Mouse (Mus musculus) frontal cortex, postnatal 14 days (tissue): ENCODE measurements around the gene Aldh3b2.

Experiments
- DNase-seq, 2 experiments: peaks; one replicate each; pipeline ENCODE4 v3.0.0; 2022; ENCODE audit warnings: low spot score in 2 of 2

Gene Aldh3b2

DNA sequence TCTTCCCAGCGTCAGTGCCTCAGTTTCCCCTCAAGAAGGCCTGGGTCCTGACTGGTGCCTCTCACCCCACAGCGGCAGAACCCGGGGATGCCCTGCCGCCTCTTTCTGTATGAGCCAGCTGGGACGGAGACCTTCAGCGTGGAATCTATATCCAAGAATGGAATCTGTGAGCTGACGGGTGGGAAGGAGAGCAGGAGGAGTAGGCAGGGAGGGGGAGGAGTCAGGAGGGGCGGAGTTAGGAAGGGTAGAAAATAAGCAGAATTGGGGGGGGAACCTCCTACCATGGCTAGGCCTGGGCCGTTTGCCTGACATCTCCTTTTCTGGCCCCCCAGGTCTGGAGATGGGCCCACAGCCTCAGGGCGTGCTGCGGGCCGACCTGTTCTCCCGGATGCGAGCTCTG, 15.9 kb downstream of the Aldh3b2 start:
- DNase-seq: no peak

DNA sequence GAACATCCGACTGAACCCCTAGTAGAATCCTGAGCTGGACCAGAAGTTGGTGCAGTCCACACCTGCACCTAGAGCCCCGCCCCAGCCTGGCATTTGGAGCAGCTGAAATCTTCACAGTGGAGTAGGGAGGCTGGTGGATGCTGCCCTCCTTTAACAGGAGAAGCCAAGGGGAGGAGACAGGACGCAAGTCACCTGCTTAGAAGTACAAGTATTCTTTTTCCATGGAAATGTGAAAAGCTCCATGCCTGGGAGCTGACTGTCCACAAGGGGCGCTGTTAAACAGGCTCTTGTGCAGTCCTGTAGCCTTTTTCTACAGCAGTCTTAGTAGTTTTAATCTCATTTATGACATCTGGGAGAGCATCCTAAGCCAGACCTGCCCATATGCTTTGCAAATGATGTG, 16.6 kb downstream of the Aldh3b2 start:
- no peak for DNase-seq

DNA sequence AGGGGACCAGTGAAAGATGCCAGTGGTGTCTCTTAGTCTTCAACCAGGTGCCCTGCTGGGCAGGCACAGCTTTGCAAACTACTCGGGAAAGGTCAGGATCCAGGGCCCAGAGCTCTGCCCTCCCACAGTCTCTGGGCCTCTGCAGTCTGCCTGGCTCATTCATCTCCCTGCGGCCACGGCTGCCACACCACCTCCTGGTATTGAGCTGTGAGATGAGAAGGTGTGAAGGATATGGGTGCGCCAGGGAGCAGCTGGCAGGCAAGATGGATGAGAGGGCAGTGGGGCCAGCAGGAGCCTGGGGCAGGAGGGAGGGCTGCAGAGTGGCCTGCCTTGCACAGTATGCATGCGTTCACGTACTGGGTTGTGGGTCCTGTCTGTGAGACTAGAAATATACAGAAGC, 18.7 kb downstream of the Aldh3b2 start:
- no peak for DNase-seq

DNA sequence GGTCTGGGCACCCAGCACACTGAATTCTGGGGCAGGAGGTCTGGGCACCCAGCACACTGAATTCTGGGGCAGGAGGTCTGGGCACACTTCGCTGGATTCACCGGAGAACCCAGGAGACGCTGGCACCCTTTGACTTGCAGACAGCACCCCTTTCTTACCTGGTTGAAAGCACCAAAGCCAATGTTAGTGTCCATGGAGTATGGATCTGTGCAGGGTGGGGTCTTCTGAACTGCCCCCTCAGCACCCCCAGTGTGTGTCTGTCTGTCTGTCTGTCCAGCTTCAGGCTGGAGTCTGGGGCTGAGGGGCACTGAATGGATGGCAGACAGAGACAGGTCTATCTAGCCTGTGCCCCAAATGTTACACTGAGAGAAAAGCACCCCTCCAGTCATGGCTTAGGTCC, 19.4 kb downstream of the Aldh3b2 start:
- no peak for DNase-seq

DNA sequence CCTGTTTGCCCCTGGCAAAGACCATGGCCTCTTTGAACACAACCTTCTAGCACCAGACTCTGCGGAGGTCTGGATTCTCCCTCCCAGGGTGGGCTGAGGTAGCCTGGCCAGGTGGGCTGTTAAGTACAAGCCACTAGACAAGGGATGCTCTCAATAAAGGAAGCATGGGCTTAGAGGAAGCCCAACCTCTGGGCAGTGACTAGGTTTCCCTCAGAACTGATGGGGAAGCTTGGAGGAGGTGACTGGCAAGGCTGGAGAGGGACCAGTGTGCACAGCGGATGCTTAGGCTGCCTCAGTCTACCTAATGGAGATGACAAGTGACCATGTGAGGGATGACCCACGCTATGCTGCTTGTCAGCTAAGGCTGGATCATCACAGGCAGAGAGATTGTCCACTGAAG, 19.8 kb downstream of the Aldh3b2 start:
- no peak for DNase-seq

DNA sequence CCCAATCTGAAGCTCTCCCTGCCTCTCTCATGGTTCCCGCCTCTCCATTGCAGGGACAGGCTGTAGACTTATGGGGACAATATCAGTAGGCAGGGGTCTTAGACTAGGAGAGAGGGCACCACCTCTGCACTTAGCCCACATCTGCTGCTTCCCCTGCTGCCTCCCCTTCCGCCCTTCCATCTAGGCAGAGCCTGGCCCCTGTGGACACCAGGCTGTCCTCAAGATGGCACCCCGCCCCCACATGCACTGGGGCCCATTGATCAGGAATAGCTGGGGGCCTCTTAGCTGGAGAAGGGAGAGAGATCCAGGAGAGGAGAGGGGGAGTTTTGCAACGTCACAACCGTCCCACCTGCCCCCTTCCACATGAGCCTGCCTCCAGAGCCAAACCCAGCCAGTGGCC, 20.3 kb downstream of the Aldh3b2 start, which contains the start of gene Tbx10:
Gene Tbx10 (plus strand): TSS at position 337 of the 400 bp plus-strand sequence.
- no peak for DNase-seq

DNA sequence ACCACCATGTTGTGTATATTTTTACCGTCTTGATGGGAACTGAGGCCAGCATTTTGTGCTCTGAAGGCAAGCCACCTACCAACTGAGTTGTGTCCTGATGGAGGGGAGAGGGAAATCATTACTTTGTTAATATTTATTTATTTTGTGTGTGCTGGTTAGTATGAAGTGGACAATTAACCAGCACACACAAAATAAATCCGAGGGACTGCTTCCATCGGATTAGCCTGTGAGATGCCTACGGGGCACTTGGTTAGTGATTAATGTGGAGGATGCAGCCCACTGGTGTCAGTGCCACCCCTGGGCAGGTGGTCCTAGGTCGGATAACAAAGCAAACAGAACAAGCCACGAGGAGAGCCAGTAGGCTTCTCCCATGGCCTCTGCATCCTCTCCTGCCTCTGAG, 22.8 kb downstream of the Aldh3b2 start:
- no peak for DNase-seq

DNA sequence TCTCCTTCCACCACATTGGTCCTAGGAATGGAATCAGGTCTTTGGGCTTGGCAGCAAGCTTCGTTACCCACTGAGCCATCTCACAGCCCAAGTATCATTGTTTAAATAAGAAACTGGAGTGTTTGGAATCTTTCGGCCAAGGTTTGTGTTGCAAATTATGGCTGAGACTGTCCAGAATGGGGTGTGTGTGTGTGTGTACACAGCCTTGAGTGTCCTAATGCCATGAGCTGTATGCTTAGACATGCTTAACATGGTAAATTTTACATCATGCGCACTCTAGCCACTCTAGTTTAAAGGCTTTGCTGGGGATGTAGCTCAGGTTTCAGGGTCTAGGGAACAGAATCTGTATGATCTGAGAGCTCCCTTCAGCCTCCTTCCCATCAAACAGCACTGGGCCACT, 23.4 kb downstream of the Aldh3b2 start:
- no peak for DNase-seq

DNA sequence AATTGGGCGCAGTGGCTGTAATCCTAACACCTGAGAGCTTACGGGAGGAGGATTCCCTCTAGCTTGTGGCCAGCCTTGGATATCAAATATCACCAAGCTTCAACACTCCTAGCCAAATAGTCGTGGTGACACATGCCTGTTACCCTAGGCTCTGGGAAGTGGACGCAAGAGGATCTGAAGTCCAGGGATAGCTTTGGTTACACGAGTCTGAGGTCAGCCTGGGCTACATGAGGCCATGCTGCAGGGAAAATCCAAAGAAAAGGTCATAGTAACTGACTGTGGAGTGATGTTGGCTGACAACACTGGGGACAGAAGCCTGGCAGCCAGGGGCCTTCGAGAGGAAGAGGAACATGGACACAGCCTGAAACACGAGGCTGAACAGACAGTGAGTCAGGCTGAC, 24.0 kb downstream of the Aldh3b2 start:
- no peak for DNase-seq

DNA sequence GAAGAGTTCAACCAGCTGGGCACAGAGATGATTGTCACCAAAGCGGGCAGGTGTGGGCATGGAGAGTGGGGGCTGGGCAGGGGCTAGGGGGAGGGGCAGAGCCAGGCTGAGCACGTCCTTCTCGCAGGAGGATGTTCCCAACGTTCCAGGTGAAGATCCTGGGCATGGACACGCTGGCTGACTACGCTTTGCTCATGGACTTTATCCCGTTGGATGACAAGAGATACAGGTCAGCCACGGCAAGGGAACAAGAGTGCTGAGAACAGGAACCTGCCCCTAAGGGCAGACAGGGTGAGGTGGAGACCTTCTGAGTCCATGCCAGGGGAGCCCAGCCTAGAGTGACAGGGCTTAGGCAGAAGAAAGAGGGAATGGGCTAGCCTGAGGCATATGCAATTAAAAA, 24.6 kb downstream of the Aldh3b2 start:
- DNase-seq: no peak

DNA sequence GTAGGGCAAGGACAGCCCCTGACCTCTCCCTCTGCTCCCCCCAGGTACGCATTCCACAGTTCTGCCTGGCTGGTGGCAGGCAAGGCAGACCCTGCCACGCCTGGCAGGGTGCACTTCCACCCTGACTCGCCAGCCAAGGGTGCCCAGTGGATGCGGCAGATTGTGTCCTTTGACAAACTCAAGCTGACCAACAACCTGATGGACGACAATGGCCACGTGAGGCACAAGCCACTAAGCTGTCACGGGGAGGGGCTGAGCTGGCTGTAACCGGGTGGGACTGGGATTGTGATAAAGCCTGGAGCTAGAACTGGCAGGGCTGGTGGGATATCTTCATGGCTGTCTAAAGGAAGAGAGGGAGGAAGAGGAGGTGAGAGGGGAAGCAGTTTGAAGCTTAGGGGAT, 25.1 kb downstream of the Aldh3b2 start:
- no peak for DNase-seq

DNA sequence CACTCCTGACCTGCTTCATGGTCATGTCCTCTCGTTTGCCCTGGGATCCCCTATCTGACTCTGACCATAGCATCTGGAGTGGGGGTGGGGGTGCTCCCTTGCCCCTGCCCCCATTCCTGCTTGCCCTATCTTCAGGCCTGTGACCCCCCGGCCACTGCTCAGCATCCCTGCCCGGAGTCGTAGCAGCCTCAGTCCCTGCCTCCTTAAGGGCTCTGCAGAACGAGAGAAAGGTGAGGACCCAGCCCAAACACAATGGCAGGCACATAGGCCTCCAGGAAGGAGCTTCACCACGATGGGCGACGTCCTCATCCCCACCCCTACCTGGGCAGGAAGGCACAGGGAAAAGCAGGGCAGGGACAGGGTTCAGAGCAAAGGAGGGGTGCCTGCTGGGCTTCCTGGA, 26.2 kb downstream of the Aldh3b2 start:
- DNase-seq: no peak

DNA sequence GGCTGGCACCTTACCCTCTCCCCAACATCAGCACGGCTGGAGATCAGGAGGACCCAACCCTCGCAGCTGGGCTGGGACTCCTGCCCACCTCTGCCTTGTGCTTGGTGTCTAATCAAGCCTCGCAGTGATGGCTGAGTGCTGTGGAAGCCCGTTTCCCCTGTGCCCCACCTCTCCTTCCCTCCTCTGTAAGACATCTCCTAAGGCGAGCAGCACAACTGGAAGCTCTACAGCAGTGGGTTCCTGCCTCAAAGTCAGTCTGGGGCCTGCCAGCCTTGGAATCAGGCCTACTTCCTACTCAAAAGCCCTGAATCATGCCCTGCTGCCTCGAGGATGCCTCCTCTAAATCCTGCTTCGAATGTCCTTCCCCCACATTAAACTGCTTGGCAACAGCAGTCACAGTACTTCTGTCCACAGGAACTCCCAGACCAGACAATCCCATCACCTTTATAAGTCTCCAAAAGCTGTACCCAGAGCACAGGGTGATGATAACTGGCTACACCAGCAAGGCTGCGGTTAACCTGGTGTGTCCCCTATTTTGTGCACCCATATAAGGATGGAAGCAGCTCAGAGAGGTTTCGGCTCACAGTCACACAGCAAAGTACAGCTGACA, 27.1 kb downstream of the Aldh3b2 start:
- no peak for DNase-seq

DNA sequence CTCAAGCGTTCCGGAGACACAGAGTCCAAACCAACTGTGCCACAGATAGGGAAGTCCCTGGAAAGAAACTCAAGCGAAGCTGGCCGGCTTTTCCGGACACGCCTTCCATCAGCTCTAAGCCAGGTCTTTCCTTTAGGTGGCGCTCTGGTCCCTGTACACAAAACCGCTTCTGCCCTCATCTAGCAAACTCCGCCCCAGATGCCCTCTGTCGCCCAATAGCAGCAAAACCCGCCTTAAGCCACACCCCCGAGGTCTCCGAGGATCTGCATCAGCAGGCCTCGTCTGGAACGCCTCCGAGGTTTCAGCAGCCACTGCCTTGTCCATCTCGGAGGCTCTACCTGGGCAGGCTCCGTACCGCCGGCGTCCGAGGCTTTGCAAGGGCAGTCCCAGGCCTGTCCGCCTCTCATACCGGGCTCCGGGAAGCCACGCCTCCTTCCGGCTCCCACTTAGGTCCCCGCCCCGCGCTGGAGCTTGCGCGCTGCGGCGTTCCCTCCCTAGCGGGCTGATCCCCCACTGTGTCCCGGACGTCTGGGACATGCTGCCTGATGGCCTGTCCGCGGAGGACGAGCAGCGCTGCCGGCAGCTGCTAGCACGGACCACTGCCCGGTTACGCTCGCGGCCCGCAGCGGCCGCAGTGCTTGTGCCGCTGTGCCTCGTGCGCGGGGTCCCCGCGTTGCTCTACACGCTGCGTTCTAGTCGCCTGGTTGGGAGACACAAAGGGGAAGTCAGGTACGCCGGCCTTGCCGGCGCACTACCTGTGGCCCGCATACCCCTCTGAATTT, 28.2 kb downstream of the Aldh3b2 start, which contains the start of the genes Nudt8 and Gm49405:
Gene Nudt8 (plus strand): TSS at position 462 of the 782 bp plus-strand sequence.
Gene Gm49405 (plus strand): TSS at position 508 of the 782 bp plus-strand sequence.
- DNase-seq: peak; percentile 93 to 95

DNA sequence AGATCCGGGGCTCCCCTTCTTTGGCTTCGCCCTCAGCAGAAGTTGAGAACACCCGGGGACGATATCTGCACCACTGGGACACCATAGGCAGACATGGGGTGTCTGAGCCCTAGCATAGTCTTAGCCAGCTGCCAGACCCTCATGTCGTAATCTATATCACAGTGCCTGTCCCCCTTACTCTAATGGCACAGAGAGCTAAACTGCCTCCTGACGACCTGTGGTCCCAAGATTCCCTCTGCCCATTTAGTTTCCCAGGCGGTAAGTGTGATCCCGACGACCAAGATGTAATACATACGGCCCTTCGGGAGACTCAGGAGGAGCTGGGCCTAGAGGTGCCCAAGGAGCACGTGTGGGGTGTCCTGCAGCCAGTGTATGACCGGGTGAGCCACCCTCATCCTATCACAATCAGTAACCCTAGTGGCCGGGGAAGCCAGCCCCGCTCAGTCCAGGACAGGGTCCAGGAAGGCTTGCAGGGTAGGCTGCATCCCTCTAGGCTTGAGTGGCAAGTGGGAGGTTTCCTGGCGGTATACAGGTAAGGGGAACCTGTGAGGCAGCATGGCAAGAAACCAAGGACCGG, 28.9 kb downstream of the Aldh3b2 start:
- DNase-seq: no peak

DNA sequence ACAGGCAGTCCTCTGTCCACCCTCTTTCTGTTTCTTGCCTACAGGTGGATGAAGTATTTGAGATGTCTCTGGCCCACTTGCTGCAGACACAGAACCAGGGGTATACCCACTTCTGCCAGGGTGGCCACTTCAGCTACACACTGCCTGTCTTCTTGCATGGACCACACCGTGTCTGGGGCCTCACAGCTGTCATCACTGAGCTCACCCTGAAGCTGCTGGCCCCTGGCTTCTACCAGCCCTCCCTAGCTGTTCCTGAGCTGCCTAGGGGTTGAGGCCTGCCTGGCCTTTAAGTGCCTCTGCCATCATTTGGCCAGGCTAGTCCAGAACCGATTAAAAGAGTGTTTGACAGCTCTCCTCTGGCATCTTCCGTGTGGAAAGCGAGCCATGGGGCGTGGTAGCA, 29.6 kb downstream of the Aldh3b2 start:
- DNase-seq: no peak

DNA sequence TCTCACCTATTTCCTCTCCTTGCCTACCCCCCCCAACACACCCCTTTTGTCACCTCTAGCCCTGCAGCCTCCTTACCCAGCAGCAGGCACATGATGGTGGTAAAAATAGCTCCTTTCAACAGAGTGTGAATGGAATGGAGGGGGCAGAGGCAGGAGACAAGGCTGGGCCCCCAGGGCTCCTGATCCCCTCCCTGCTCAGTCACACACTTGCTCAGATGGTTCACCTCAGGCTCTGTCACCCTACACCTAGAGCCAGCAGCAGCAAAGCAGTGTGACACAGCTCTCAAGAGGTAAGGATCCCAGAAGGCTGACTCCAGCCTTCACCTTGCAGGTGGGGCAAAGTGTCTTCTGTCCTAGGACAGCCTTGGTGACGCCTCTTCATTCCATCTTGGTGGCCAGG, 31.0 kb downstream of the Aldh3b2 start, which contains the start of gene Doc2g:
Gene Doc2g (plus strand): TSS at position 202 of the 400 bp plus-strand sequence.
- no peak for DNase-seq

DNA sequence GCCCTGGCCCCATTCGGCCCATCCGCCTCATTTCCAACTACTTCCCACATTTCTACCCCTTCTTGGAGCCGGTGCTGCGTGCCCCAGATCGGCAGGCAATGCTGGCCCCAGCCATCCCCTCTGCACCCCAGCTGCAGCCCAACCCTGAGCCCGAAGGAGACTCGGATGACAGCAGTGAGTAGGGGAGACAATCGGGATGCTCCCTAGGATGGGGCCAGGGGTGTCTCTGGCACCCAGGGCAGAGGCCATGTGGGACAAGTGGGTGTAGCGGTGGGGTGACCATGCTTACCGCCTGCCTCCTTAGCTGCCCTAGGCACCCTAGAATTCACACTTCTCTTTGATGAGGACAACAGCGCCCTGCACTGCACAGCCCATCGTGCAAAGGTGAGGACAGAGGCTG, 31.5 kb downstream of the Aldh3b2 start:
- no peak for DNase-seq

DNA sequence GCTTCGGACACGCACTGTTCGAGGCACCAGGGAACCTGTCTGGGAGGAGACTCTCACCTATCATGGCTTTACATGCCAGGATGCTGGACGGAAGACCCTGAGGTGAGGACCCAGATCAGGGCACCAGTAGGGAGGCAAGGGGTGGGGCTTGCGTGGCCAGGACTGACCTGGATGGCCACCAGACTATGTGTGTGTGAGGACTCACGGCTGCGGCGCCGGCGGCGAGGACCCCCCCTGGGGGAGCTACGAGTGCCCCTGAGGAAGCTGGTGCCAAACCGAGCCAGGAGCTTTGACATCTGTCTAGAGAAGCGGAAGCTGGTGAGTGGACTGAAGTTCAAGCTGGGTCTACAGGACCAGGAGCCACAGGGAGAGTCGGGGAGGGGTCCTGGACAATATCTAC, 32.2 kb downstream of the Aldh3b2 start:
- no peak for DNase-seq

DNA sequence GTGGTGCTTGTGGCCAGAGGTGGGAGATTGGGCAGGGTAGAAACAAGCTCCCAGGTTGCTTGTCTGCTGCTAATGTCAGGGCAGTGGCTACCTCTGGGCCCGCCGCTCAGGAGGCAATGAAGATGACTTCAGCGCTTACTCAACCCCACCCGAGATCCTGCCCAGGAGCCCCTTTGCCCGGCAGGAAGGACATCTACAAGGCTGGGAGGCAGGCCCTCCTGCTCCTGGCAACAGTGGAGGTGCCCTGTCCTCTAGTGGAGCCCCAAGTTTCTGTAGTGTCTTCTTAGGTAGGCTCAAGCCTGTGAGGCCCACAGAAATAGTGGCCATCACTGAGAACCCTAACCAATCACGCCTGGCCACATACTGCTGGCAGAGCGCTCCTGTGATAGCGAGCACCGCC, 33.0 kb downstream of the Aldh3b2 start:
- DNase-seq: no peak

DNA sequence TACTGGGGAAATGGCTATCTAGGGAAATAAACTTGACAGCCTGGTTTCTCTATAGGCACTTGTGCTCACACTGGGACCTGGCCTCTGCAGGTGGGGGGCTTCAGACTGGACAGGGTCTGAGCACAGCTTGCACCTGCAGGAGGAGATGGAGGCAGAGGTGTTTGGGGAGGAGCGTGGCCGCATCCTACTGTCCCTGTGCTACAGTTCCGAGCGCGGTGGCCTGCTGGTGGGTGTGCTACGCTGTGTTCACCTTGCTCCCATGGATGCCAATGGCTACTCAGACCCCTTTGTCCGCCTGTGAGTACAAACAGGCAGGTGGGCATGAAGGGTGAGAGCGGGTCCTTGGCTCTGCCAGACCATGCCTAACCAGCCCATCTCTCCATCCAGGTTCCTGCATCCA, 33.8 kb downstream of the Aldh3b2 start:
- no peak for DNase-seq

DNA sequence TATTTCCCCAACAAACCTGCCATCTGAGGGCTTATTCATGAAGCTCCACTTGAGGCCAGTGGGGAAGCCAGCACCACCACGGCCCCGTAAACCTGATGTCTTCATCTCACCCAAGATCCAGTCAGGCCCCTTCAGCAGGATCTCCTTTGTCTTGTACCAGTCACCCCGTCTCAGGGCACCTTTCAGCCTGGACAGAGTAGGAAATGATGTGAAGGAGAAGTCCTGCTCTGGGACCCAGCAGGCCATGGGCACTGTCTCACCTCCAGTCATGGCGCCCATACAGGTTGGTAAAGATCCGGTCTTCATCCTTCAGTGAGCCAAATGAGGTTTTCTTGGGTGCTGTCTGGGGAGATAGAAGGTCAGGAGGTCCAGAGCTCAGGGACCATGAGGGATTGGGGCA, 39.0 kb downstream of the Aldh3b2 start:
- no peak for DNase-seq

DNA sequence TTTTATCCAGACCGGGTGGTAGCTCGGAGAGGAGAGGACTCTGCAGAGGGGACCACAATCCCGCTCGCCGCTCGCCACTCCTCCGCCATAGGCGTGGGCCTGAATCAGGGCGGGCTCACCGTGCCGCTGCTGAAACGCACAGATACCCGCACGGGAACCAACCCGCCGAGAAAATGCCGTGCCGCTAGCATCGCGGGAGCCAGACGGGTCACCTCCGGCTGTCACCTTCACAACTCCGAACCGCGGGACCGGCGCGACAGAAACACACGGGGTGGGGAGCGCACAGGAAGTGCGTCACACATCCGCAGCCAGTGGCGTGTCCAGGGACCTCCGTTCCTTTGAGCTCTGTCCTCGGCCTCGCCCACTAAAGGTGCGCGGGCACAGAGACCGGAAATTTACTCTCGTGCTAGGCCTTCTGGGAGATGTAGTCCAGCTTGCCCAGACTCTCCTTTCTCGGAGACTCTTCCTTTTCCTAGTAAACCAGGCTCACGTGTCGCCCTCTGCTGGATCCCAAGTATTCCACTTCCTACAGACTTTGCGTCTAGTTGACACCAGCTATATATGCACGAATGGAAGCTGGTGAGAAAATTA, 40.4 kb downstream of the Aldh3b2 start, which contains the start of gene Ndufv1:
Gene Ndufv1 (minus strand): TSS at position 375 of the 591 bp plus-strand sequence.
- peak; percentile 96 to 98 for DNase-seq
